Mouse (Mus musculus) CH12.LX (cell line): ENCODE data around the gene Hist1h3b.

Source experiments
- BHLHE40 ChIP-seq: IDR thresholded peaks from 2 replicates; pipeline ENCODE4 v1.6.1; 2011; ENCODE audit warnings: mild to moderate bottlenecking, low read depth, low read length, improper control_type of control experiment
- CTCF ChIP-seq, 2 experiments: IDR thresholded peaks in 1 of 2; conservative IDR thresholded peaks in 1 of 2; 2 replicates each; pipeline ENCODE4 v1.5.1; 2011 to 2012; ENCODE audit warnings: low read depth in 2 of 2, low read length in 2 of 2, improper control_type of control experiment in 1 of 2, inconsistent platforms in 1 of 2, mild to moderate bottlenecking in 1 of 2, moderate library complexity in 1 of 2
- EP300 ChIP-seq: IDR thresholded peaks from 2 replicates; pipeline ENCODE4 v1.6.1; 2011; ENCODE audit warnings: low read length, improper control_type of control experiment
- JUN ChIP-seq: IDR thresholded peaks from 2 replicates; pipeline ENCODE4 v1.6.1; 2011; ENCODE audit warnings: low read depth, mild to moderate bottlenecking, low read length, improper control_type of control experiment, moderate library complexity; ENCODE audit not compliant: insufficient read depth
- MAX ChIP-seq: IDR thresholded peaks from 2 replicates; pipeline ENCODE4 v1.6.1; 2011; ENCODE audit warnings: low read length, improper control_type of control experiment
- MAZ ChIP-seq: IDR thresholded peaks from 2 replicates; pipeline ENCODE4 v1.6.1; 2012; ENCODE audit warnings: low read depth, mild to moderate bottlenecking, inconsistent platforms, low read length, improper control_type of control experiment, moderate library complexity
- POLR2A ChIP-seq: IDR thresholded peaks from 2 replicates; pipeline ENCODE4 v1.6.1; 2011; ENCODE audit warnings: low read depth, mild to moderate bottlenecking, improper control_type of control experiment, low read length
- RAD21 ChIP-seq: IDR thresholded peaks from 2 replicates; pipeline ENCODE4 v1.6.1; 2011; ENCODE audit warnings: low read depth, mild to moderate bottlenecking, low read length, improper control_type of control experiment, moderate library complexity
- TBP ChIP-seq: conservative IDR thresholded peaks from 2 replicates; pipeline ENCODE4 v1.6.1; 2011; ENCODE audit warnings: low read depth, low read length, improper control_type of control experiment
- ZMIZ1 ChIP-seq: IDR thresholded peaks from 2 replicates; pipeline ENCODE4 v1.6.1; 2012; ENCODE audit warnings: low read depth, mild to moderate bottlenecking, inconsistent platforms, low read length, improper control_type of control experiment

DNA sequence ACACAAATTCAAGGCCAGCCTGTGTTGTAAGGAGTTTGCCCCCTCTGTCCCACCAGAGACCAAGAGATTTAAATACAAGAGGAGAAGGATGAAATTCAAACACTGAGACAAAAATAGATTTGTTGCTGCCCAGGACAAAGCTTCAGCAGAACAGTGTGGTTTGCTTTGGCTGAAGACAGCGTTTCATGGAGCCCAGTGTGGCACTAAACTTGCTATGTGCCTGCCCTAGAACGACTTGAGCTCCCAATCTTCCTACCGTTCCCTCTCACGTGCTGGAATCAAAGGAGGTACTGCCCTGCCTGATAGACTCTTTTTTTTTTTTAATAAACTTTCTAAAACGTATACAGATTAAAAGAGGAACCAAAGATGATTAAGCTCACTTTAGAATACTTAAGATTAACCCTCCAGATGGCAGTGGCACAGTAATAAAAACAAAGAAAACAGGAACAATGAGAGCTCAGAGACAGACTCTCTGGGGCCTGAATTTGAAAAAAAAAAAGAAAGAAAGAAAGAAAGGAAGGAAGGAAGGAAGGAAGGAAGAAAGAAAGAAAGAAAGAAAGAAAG, 16.8 kb downstream of the Hist1h3b start:
- TF ChIP-seq CTCF (conservative IDR thresholded peaks at IDR 0.05 in 1 of 2, IDR thresholded peaks at IDR 0.05 in 1 of 2; ENCODE audit: low read depth in 2 of 2, low read length in 2 of 2), result no peak
- no peak for TF ChIP-seq TBP
- TF ChIP-seq POLR2A, result no peak
- TF ChIP-seq BHLHE40, result no peak
- TF ChIP-seq ZMIZ1, result no peak
- TF ChIP-seq MAZ, result no peak
- no peak for TF ChIP-seq RAD21
- no peak for TF ChIP-seq JUN
- no peak for TF ChIP-seq MAX
- TF ChIP-seq EP300, result no peak
